Mouse (Mus musculus) liver, adult 2 months (tissue): ENCODE measurements at regions not wholly inside any gene's neighbourhood (a gene's known extent, or its start where the extent isn't known, plus 50 kb on each side); places are given as distances from the start of the nearest gene placed in this dataset.

Experiments
- CTCF ChIP-seq: fragments of 200-500 bp; IDR thresholded peaks from 2 replicates; pipeline ENCODE4 v1.5.1; 2011; ENCODE audit warnings: low read depth, low read length, control low read depth
- POLR2A ChIP-seq: fragments of 200-500 bp; IDR thresholded peaks from 2 replicates; pipeline ENCODE4 v1.6.1; 2011; ENCODE audit warnings: low read length, control low read depth; ENCODE audit not compliant: insufficient read depth; ENCODE audit errors: extremely low read depth

DNA sequence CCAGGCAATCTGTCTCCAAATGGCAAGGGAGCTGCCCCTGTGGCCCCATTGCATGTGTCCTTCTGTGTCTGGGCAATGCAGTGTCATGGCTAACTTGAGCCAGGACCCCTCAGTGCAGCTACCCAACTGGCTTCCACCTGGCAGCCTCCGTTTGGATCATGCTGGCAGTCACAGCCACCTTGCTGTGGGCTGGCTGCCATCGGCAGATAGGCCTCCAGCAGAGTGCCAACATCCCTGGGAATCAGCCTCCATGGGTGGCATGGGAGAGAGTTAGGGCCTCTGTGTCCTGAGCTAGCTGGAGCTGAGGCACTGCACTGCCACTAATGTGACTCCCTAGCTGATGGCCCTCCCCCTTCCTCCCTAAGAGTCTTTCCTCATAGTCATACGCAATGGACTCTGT lies 174.7 kb upstream of the Fam19a5 start:
- TF ChIP-seq CTCF, result no peak
- no peak for TF ChIP-seq POLR2A
